Mouse (Mus musculus): ENCODE data around the gene Tmem88. TPM values are rescaled to one million over a fixed set of nuclear protein-coding genes. Genes with fewer than 3 reads are reported as not detected.
A peak's percentile ranks its signal among the peaks of the same experiment; 100 is the strongest.

Tmem88 gene
- polyA plus RNA-seq, 1 experiment from 2014 or later: 16.4 TPM

DNA sequence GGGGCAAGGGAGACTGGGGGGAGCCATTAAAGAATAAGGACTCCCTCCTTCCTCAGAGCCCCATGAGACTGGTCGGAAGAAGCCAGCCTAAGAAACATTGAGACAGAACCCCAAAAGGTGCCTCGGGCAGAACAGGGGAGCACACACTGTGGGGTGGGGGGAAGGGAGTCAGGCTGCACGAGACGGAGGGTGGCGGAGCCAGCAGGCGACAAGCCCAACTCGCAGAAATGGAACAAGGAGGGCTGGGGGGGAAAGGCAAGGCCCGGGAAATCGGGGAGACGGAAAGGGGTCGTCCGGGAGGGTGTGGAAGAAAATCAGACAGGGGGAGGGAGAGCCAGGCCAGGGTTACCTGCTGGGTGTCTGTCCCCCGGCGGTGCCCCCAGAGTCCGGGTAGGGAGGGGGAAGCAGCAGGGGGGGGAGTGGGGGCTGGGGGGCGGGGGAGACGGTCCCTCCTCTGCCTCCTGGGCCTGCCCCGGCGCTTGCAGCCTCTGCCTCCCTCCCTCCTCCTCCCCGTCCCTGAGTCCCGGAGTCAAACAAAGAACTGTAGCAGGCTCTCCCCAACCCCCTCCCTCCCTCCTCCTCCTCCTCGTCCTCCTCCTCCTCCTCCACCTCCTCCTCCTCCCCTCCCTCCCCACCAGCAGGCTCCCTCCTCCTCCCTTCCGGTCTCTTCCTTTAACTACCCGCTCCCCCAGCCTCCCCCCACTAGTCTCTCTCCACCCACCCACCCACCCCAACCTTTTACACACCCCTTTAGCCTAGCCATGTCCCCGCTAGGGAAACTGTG lies 17.8 kb upstream of the Tmem88 start:
- no peak for ATAC-seq (ENCODE audit: insufficient number of reproducible peaks, insufficient read depth, low FRiP score, low TSS enrichment, low read depth)
- H3K27ac ChIP-seq: peak overlapping the region; percentile 99
- H3K27me3 ChIP-seq: peaks cover 4% of the 10 kb centered on the region
- peak overlapping the region; percentile 79 for H3K4me3 ChIP-seq
- peaks cover 65% of the 10 kb centered on the region for H3K4me1 ChIP-seq
- peak overlapping the region; percentile 96 for H3K9ac ChIP-seq
- peaks cover 19% of the 10 kb centered on the region for H3K36me3 ChIP-seq
- peak overlapping the region; percentile 97 for H3K4me2 ChIP-seq
- no peaks in the 10 kb centered on the region for H3K9me3 ChIP-seq
- under 1% methylated on average over 15 of the region's 25 CpGs for WGBS

DNA sequence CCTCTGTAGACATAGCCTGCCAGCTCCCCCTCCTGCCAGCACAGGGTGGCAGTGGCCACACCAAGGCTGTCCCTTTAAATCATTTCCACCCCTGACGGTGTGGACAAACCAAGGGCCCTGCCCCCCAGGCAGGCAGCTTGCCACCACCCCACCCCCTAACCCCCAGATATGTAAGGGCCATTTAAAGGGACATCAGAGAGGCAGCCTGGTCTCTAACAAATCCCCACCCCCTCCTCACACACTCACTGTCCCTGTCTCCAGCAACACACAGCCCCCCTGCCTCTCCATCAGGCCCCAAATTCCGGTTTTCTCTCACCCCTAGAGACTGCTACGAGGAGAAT lies 17.3 kb upstream of the Tmem88 start:
- no peaks in the 10 kb centered on the region for H3K9me3 ChIP-seq
- H3K36me3 ChIP-seq: peaks cover 19% of the 10 kb centered on the region
- peak overlapping the region; percentile 96 for H3K9ac ChIP-seq
- 0% methylated on average over 3 of the region's 3 CpGs for WGBS
- peaks cover 60% of the 10 kb centered on the region for H3K4me1 ChIP-seq
- peak overlapping the region; percentile 98 for H3K27ac ChIP-seq
- H3K4me3 ChIP-seq: peak overlapping the region; percentile 79
- H3K27me3 ChIP-seq: no peaks in the 10 kb centered on the region
- H3K4me2 ChIP-seq: peak overlapping the region; percentile 97
- ATAC-seq (ENCODE audit: insufficient number of reproducible peaks, insufficient read depth, low FRiP score, low TSS enrichment, low read depth): no peak

DNA sequence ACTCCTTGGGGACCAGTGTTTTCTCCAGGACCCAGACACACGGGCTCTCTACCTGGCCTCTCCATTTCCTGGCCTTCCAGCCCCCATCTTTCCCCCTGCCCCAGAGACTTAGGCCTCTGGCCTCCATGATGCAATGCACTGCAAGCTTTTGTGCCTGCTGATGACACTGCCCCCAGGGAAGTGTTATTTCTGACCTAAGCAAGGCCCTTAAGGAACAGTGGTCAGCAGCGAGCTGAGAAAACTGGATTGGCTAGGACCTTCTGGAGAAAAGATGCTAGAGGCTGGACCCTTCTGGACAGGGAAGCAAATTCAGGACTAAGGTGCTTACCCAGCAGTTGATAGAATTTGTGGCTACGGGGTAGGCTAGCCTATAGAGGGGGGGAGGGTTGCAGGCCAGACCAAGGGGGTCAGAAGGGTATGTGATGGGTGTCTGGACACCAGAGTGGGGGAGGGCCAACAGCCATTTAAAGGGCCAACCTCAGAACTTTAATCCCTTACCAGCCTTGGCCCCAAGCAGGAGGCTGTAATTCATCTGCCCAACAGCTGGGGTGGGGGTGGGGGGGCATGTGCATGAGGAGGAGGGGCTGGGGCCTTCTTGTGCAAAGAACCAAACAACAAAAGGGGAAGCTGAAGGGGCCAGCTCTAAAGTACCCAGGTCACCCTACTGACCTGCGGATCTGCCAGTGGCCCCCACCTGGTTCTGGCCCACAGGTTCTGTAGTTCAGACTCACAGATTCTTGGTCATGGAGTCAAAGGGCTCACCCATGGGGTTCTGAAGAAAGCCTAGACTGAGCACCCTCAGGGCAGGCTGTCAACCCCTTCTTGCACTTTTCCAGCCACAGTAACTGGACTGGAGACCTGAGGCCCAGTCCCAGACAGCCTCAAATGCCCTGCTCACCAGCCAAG lies 16.6 kb upstream of the Tmem88 start:
- H3K4me1 ChIP-seq: peaks cover 55% of the 10 kb centered on the region
- H3K4me2 ChIP-seq: peak overlapping the region; percentile 97
- H3K9ac ChIP-seq: peak overlapping the region; percentile 96
- no peaks in the 10 kb centered on the region for H3K9me3 ChIP-seq
- no peak for ATAC-seq (ENCODE audit: insufficient number of reproducible peaks, insufficient read depth, low FRiP score, low TSS enrichment, low read depth)
- 11% methylated on average over 4 of the region's 4 CpGs for WGBS
- H3K27ac ChIP-seq: peak overlapping the region; percentile 98
- H3K27me3 ChIP-seq: no peaks in the 10 kb centered on the region
- peaks cover 19% of the 10 kb centered on the region for H3K36me3 ChIP-seq
- H3K4me3 ChIP-seq: peak overlapping the region; percentile 79

DNA sequence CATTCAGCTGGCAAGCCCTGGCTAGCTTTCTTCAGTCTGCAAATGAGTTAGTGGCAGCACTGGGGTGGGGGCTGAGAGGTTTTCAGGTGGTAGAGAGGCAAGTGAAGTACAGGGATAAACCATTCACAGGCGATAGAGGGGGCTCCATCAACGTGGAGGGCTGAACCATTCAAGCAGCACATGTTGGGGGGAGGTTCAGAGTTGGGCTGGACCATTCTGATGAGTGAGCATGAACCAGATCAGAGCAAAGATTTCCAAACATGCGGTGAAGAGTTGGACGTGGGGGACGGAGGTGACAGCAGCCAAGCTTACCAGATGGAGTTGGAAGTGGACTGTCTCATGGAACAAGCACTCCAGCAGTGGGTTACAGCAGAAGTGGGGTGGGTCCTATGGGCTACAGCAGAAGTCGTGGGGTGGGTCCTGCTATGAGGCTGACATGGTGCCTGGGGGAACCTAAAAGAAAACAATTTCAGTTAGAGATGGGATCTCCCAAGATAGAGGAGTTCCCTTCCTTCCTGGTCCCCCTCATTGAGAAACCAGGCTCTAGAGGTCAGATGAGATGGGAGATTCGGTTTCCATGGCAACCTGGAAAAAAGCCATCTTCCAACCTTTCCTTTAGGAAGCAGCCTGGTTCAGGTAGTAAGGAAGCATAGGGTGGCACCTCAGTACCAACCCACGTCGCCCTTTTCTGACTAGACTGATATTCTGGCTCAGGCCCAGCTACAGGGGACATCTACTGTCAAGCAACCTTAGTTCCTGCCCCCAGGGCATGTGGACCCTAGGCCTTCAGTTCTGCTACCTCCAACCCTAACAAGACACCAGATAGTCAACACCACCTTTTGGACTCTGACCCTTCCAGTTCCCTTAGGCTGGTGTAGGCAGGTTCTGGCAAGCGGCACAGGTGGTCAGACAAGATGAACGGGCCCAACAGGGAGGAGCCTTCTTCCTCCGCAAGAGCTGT lies 15.5 kb upstream of the Tmem88 start, which contains the start of gene Kdm6b:
TSS of gene Kdm6b (minus strand) at position 455 of the 961 bp plus-strand sequence.
- Histone ChIP-seq H3K27me3 (no peaks in the 10 kb centered on the region), H3K9me3 (no peaks in the 10 kb centered on the region), H3K4me3 (peak within 1 kb of the TSS; percentile 79), H3K27ac (peak within 1 kb of the TSS; percentile 98), H3K9ac (peak within 1 kb of the TSS; percentile 96), H3K4me1 (peaks cover 58% of the 10 kb centered on the region), H3K4me2 (peak within 1 kb of the TSS; percentile 97), H3K36me3 (peaks cover 19% of the 10 kb centered on the region)
- 26% methylated on average over 12 of the region's 12 CpGs for WGBS
- no peak for ATAC-seq (ENCODE audit: insufficient number of reproducible peaks, insufficient read depth, low FRiP score, low TSS enrichment, low read depth)

DNA sequence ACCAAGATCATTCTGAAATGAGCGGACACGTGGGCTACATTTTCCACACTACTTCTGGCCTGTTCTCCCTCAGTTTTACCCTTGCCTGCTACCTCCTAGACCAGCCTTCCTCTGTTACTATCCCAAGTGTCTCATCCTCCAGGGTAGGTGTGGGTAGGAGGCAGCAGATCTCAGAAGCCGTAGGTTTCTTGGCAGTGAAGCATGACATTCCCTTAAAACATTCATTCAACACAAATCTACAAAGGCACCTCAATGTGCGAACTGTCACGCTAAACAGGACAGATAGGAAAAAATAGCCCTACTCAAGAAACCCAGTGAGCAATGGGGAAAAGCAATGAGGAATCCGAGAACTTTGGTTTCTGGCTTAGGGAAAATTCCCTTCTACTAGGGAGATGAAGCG lies 14.5 kb upstream of the Tmem88 start:
- no peaks in the 10 kb centered on the region for H3K9me3 ChIP-seq
- H3K9ac ChIP-seq: peak overlapping the region; percentile 96
- peak overlapping the region; percentile 98 for H3K27ac ChIP-seq
- peak overlapping the region; percentile 97 for H3K4me2 ChIP-seq
- peaks cover 66% of the 10 kb centered on the region for H3K4me1 ChIP-seq
- no peaks in the 10 kb centered on the region for H3K27me3 ChIP-seq
- 53% methylated on average over 7 of the region's 7 CpGs for WGBS
- H3K4me3 ChIP-seq: peak overlapping the region; percentile 79
- H3K36me3 ChIP-seq: peaks cover 26% of the 10 kb centered on the region
- ATAC-seq (ENCODE audit: insufficient number of reproducible peaks, insufficient read depth, low FRiP score, low TSS enrichment, low read depth): no peak

DNA sequence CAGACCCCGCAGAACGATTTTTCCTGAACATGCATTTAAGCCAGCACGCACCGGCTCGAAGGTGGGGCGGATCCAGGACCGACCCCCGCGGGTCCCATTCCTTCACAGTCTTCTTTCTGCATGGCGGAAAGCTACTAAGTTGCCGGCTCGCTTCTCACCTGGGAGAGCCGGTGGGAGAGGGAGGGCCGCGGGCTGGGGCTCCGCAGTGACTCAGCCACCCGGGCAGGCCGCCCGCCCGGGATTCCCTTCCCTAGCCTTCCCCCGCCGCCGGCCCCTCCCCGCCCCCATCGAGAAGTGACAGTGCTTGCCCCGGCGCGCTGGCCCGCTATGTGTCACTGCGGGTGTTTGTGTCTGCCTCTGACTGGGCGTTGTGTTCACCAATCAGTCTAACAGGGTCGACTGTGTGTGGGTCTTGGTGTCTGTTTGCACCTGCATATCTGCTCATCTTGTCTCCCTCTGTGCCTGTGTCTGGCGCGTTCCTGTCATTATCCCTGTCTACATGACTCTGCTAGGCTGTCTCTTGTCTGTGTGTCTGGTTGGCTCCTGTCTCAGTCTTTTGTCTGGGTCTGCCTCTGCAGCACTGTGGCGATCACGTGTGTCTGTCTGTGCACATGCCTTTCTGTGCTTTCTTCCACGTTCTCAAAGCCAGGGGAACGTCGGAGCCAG lies 13.6 kb upstream of the Tmem88 start:
- H3K9ac ChIP-seq: peak overlapping the region; percentile 91
- peaks cover 35% of the 10 kb centered on the region for H3K36me3 ChIP-seq
- H3K4me1 ChIP-seq: peaks cover 58% of the 10 kb centered on the region
- H3K4me3 ChIP-seq: peak overlapping the region; percentile 79
- H3K4me2 ChIP-seq: peak overlapping the region; percentile 97
- no peak for ATAC-seq (ENCODE audit: insufficient number of reproducible peaks, insufficient read depth, low FRiP score, low TSS enrichment, low read depth)
- H3K27ac ChIP-seq: peak overlapping the region; percentile 98
- H3K9me3 ChIP-seq: no peaks in the 10 kb centered on the region
- no peaks in the 10 kb centered on the region for H3K27me3 ChIP-seq
- WGBS: 0% methylated on average over 39 of the region's 39 CpGs

DNA sequence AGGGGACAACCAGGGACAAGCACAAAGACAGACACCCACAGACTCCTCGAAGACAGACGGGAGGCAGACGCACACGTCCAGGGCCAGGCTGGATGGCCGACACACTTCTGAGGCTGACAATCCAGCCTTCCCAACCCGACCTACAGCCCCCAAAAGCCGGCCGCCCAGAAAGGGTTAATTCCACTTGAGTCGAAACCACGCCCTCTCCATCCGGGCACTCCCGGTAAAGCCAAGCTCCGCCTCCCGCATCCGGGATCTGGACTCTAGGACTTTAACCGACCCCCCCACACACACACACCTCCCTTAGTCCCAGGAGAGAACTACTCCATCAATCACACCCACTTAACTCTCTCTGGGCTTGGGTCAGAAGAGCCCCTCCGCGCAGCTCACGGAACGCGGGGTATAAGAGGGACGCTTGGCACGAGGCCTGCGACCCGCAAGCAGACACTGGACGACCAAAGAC lies 13.1 kb upstream of the Tmem88 start:
- Histone ChIP-seq H3K27ac (peak overlapping the region; percentile 98), H3K4me1 (peaks cover 57% of the 10 kb centered on the region), H3K4me2 (peak overlapping the region; percentile 97), H3K27me3 (no peaks in the 10 kb centered on the region), H3K4me3 (peak overlapping the region; percentile 79), H3K36me3 (peaks cover 41% of the 10 kb centered on the region), H3K9ac (peak overlapping the region; percentile 91), H3K9me3 (no peaks in the 10 kb centered on the region)
- WGBS: under 1% methylated on average over 26 of the region's 26 CpGs
- ATAC-seq (ENCODE audit: insufficient number of reproducible peaks, insufficient read depth, low FRiP score, low TSS enrichment, low read depth): peak; percentile 35; the same call in 1 of the 2 replicates

DNA sequence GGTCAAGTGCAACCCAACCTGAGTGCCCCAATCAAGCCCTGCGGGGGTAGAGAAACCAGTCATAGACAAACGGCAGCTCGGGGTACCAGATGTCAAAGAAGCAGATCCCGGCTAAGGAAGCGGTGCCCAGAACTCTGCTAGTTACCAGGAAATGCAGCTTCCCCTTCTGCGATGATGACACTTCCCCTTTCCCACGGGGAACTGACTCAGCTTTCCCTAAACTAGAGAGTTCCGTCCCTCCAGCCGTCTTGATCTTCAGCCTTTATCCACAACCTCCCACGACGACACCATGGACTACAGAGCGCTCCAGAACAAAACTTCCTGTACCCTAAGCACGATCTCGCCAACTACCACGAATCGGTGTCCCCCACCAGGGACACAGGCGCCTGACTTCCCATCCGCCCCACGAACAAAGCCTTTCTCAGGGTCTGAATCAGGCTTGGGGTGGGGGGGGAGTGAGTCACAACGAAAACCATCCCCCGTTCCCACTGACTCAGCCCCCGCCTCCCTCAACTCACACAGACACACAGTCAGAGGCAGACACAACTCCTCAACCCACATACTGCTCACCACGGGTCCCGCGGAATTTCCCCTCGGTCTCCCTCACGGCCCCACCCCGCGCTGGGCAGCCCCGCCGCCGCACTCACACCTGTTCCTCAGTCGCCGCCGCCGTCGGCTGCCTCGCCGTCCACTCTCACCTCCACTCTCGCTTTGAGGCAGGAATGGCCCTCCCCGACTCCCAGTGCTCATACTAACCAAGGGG lies 12.5 kb upstream of the Tmem88 start:
- peaks cover 47% of the 10 kb centered on the region for H3K36me3 ChIP-seq
- peak overlapping the region; percentile 98 for H3K27ac ChIP-seq
- H3K27me3 ChIP-seq: no peaks in the 10 kb centered on the region
- peak; percentile 5; the same call in 1 of the 2 replicates for ATAC-seq (ENCODE audit: insufficient number of reproducible peaks, insufficient read depth, low FRiP score, low TSS enrichment, low read depth)
- WGBS: under 1% methylated on average over 41 of the region's 41 CpGs
- H3K9me3 ChIP-seq: no peaks in the 10 kb centered on the region
- peak overlapping the region; percentile 97 for H3K4me2 ChIP-seq
- H3K9ac ChIP-seq: peak overlapping the region; percentile 91
- peak overlapping the region; percentile 79 for H3K4me3 ChIP-seq
- H3K4me1 ChIP-seq: peaks cover 57% of the 10 kb centered on the region

DNA sequence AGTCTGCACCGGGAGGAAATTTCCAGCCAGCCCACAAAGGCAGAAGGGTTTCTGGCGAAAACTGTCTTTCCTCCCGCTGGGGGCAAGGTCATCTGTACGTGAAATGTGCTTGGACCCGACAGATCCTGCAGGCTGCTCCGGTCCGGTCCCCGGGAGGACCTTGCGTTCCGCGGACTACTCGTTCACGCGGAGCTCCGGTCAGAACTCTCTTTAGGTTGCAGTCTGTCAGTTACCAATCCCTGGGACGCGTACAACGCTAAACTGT lies 11.9 kb upstream of the Tmem88 start:
- ATAC-seq (ENCODE audit: insufficient number of reproducible peaks, insufficient read depth, low FRiP score, low TSS enrichment, low read depth): no peak
- Histone ChIP-seq H3K27ac (peak overlapping the region; percentile 98), H3K4me1 (peaks cover 53% of the 10 kb centered on the region), H3K4me2 (peak overlapping the region; percentile 97), H3K4me3 (peak overlapping the region; percentile 79), H3K36me3 (peaks cover 52% of the 10 kb centered on the region), H3K9me3 (no peaks in the 10 kb centered on the region), H3K9ac (peak overlapping the region; percentile 91), H3K27me3 (no peaks in the 10 kb centered on the region)
- WGBS: under 1% methylated on average over 18 of the region's 18 CpGs

DNA sequence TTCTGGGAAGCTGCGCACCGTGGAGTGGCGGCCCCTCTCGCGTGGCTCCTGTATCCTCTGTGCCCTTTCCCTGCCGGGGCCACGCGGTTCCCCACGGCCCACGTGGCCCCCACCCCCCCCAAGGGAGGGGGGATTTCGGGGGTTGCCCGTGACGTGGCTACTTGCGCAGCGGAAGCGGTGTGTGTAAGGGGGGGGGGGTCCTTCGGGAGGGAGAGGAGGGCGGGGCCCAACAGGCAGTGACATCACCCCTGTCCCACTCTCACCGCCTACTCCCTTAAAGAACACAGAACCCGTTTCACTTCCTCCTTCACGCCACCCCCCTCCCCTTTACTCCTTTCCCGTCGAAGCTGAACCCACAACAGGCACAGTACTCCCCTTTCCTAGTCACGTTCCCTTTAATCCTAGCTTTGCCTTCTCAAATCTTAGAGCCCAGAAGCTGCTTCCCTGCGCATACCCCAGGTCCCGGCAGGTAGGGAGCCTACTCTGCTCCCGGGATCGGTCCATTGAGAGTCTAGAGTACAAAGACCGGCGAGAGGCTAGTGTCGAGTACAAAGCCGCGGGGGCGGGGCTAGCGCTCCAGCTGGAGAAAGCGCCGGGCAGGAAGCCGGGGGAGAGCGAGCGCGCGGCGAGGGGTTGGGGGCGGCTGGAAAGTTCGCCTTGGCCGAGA lies 11.5 kb upstream of the Tmem88 start:
- Histone ChIP-seq H3K27me3 (no peaks in the 10 kb centered on the region), H3K4me3 (peak overlapping the region; percentile 79), H3K9me3 (no peaks in the 10 kb centered on the region), H3K9ac (peak overlapping the region; percentile 91), H3K4me2 (peak overlapping the region; percentile 97), H3K27ac (peak overlapping the region; percentile 98), H3K4me1 (peaks cover 49% of the 10 kb centered on the region), H3K36me3 (peaks cover 57% of the 10 kb centered on the region)
- peak; percentile 52 for ATAC-seq (ENCODE audit: insufficient number of reproducible peaks, insufficient read depth, low FRiP score, low TSS enrichment, low read depth)
- WGBS: under 1% methylated on average over 43 of the region's 46 CpGs
